Mouse (Mus musculus) thymus, adult 2 months (tissue): ENCODE results near the gene Tcf25.

ENCODE experiments used
- CTCF ChIP-seq: fragments of 200-500 bp; IDR thresholded peaks from 2 replicates; pipeline ENCODE4 v1.5.1; 2012; ENCODE audit warnings: mild to moderate bottlenecking, control low read depth, low read length, moderate library complexity, borderline replicate concordance; ENCODE audit not compliant: control insufficient read depth, poor library complexity, insufficient read depth; ENCODE audit errors: extremely low read depth
- POLR2A ChIP-seq: fragments of 200-500 bp; IDR thresholded peaks from 2 replicates; pipeline ENCODE4 v1.6.1; 2012; ENCODE audit warnings: mild to moderate bottlenecking, low read length, control low read depth, moderate library complexity; ENCODE audit not compliant: control insufficient read depth, poor library complexity, insufficient read depth; ENCODE audit errors: extremely low read depth

DNA sequence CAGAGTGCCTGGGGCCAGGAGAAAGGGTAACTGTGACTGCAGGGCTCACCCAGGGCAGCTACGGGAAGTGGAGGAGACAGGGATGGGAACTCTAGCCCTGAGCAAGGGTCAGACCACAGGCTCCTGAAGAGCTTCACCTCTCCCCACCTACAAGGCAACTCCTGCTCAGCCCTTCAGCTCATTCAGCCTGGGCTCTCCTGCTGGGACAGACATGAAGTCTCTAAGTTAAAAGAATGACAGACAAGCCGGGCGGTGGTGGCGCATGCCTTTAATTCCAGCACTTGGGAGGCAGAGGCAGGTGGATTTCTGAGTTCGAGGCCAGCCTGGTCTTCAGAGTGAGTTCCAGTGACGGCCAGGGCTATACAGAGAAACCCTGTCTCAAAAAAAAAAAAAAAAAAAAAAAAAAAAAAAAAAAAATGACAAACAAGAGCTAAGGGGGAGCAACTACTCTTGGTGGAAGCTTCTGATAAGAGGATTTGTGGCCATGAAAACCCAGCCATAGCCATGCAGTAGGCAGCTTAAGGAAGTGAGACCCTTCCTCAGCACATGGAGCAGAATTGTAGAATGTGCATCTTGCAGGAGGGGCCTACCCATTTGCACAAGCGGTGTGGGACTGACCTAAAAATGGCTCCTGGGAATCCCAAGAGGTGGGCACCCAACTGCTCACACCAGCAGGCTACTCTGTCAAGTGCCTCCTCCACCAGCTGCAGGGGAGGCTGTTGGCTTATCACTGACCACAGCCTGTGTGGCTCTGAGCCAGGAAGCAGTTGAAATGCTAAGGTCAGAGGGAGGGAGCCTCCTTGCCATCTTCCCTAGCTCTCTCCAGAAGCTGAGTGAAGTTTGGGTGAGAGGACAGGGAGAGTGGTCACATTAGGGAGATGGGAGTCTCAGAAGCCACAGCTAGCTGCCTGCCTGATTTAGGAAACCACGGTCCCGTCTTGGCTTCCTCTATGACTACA is 35.3 kb downstream of the Tcf25 start:
- TF ChIP-seq POLR2A = no peak
- TF ChIP-seq CTCF = no peak
